Mouse (Mus musculus) kidney, postnatal 4 days (tissue): ENCODE results near the gene Syne2.
A peak's percentile ranks its signal among the peaks of the same experiment; 100 is the strongest.

ENCODE experiments used
- DNase-seq, 2 experiments: peaks; one replicate each; pipeline ENCODE4 v3.0.0; 2021; ENCODE audit warnings: mixed read lengths in 2 of 2

The Syne2 gene

DNA sequence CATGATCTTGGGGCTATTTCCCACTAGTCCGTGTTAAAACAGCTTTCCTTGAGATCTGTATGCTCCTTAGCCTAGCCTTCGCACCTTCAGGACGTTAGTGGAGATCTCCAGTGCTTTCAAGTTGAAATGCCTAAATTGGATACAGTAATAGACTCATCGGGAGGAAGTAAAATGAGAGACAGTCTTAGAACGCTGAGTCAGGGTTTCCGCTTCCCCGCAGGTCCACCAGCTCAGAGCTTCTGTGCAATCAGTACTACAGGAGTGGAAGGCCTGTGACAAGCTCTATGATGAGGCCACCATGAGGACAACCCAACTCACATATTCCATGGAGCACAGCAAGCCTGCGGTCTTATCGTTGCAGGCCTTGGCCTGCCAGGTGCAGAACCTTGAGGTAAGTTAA, 233.9 kb downstream of the Syne2 start:
- no peak for DNase-seq

DNA sequence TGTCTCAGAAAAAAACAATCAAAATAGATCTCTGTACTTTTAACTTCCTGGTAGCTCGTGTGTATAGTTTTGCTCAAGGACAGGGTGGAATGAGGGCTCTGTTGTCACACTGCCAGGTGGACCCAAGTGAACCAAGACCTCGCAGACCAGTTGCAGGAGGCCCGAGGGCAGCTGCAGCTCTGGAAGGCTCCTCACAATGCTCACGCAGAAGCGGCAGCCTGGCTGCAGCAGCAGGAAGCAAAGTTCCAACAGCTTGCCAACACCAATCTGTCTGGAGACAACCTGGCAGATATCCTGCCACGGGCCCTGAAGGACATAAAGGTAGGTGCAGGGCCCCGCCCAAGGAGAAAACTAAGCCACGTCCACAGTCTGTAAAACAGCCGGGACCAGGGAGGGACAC, 236.7 kb downstream of the Syne2 start:
- DNase-seq: no peak

DNA sequence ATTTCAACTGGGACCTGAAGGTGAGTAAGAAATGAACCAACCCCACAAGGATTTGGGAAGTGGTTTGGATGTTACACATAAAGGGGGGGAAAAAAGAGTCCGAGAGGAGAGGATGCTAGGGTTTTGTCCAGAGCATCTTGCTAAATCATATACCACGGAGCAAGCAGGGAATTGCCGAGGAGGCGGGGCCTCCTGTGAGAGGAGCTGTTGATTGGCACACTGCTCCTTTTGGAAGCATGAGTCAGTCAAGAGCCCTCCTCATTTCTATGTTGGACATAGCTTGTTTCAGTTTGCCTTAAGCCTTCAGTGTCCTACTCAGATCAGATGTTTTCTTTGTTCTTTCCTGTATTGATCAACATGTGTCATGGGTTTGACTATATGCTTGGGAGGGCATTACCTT, 245.1 kb downstream of the Syne2 start:
- DNase-seq: no peak

DNA sequence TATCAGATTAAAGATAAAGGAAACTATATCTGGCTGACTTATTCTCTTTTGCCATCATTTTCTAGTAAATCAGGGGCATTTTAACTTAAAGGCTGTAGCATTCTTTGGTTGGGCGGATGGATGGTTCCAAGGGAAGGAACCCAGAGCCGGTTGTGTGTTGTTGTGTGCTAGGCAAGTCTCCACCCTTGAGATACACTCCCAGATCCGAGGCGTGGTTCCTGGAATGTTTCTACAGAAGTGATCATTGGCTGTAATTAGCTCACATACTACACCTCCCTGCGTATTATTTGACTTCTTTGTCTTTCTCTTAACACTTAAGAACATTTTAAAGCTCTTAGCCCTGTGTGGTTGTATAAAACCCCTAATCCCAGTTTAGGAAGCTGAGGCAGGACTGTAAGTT, 252.5 kb downstream of the Syne2 start:
- no peak for DNase-seq

DNA sequence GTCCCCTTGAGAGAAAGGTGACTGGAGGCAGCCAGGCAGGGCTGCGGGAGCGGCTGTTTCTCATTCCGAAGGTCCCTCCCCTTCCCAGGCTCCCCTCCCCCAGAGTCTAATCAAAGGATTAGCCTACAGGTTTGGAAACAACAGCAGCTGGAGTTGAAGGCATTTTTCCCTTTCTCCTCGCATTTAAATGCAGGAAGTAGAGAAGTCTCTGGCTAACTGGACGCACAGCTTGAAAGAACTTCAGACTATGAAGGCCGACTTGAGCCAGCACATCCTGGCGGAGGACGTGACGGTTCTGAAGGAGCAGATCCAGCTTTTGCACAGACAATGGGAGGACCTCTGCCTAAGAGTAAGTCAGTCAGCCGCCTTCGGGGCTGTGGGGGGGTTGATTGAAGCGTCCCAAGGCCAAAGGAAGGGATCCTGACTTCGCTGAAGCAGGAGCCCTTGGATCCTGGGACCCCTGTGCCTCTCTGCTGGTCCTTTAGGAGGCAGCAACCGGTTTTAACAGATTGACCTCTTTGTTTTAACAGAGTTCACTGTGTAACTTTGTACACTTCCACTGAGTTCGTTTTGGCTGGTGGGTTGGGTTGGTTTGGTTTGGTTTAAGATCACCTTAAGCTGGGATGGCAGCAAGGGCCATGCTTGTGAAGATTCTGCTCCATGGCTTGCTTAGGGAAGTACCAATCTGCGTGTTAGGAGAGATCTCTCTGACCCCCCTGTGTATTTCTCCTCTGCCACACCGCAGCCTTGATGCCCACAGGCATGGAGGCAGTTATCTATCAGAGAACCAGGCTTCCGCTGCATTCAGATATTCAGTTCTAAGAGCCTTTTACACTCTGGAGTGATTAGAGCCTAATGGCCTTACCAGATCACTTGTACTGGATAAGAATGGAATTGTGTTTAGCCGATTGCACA, 254.3 kb downstream of the Syne2 start:
- peak; percentile 43 to 61 for DNase-seq

DNA sequence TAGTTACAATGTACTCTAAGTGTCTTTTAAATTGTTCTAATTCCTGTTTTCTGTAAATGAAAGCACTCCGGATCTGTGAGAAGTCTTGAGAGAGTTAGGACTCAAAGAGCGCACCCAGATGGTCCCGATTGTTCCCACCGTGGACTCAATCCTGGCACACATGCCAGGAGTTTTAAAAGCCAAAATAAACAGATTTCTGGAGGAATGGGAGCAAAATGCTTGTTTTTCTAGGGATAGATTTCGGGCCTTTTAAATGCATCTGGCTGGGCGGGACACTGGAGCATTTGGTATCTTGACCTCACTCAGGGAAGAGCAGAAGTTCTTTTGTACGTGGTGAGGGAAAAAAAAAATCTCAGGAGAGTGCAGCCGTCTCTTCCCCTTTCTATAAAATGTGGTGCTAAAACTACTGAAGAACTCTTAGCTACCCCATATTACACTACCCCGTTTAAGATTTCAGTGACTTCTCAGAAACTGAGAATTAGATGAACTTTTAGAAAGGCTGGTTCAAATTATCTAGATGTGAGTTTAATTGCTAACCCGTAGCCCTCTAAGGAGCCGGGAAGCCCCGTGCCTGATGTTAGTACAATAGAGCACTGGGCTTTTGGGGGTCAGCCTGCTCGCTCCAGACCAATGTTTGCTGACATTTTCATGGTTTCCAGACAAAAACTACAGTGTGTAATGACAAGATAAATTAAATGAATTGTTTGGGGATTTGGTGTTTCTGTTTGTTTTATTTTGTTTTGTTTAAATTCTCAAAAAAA, 255.3 kb downstream of the Syne2 start:
- no peak for DNase-seq

DNA sequence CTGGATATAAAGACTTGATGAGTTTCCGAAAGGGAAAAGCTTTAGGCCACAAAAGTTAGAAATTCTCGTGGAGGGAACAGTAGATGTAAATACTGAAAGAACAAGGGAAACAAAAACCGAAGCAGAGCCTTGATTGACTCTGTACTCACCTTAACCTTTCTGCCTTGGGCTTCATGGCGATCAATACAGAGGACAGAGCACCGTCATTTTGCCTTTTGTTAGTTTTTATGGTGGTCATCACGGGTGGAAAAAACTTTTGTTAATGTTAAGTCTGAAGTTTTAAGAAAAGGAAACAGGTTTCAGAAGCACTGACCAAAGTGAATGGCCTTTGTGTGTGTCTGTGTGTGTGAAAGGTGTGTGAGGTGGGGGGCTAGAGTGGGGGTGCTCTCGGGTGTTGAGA, 256.0 kb downstream of the Syne2 start:
- DNase-seq: no peak

DNA sequence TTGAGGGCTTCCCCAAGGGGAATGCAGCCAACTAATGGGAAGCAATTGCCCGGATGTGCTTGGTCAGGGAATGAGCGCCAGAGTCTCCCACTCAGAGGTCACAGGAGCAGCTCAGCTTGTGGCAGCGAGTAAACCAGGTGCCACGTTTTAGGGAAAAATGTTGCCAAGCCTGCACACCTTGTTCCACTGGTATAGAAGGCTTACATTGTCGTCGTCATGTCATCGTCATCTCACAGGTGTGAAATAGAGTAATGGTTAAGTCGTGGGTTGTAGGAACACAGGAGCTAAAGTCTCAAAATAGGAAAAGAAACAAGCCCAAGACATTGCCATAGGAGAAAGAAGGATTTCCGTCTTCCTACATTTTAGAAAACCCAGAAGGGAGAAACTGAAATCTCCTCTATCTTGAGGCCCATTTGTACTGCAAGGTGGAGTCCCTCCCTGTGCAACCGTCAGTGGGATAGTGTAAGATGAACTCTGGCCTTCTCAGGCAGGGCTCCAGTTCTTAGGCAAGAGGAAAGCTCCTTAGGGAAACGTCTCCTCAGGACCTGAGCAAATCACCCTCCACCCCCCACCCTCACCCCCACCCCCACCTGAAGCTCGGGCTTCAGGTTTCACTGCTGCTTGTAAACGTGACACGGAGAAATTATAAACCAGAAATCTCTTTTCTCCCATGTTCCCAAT, 263.1 kb downstream of the Syne2 start:
- no peak for DNase-seq

DNA sequence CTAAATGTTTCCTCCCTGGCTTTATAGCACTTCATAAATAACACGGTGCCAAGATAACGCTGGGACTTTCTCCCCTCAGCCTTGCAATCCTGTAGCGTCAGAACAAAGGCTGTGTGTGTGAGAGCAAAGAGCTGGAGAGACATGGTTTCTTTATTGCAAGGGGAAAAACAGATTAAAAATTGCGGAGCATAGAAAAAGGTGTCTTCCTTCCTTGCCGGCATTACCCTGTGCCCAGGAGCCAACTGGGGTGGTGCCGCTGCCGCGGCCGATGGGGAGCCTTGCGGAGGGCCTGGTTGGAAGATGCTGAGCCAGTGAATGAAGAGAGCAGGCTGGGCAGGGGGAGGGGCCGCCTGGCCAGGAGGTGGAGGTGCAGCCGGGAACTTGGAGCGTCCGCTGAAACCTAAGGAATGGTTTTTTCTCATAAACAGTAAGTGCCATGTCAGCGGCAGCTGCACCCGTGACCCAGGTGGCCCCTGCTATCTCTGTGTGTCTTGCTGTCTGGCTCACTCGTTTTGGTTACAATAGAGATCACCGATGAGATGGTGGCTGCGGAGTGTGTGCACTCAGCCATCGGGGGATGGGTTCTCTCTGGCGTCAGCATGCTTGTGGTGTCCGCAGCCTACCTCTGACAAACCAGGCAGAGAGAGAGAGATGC, 263.8 kb downstream of the Syne2 start:
- DNase-seq: peak; percentile 42 to 59

DNA sequence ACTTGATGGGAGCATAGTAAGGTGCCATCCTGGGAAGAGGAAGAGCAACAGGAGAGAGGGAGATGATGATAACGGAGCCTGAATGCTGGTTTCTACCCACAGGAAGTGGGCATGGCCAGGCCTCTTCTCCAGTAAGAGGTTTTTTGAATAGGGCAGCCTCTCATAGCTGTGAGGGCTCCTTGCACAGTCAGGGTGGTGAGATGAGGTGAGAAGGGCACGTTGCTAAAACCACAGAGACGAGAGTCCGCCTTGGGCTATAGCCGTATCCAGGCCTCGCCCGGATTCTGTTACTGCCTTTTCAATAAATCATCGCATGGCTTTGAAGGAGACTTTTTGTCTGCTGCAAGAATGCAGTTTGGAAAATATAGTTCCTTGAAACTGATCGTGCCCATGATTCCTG, 267.1 kb downstream of the Syne2 start:
- no peak for DNase-seq

DNA sequence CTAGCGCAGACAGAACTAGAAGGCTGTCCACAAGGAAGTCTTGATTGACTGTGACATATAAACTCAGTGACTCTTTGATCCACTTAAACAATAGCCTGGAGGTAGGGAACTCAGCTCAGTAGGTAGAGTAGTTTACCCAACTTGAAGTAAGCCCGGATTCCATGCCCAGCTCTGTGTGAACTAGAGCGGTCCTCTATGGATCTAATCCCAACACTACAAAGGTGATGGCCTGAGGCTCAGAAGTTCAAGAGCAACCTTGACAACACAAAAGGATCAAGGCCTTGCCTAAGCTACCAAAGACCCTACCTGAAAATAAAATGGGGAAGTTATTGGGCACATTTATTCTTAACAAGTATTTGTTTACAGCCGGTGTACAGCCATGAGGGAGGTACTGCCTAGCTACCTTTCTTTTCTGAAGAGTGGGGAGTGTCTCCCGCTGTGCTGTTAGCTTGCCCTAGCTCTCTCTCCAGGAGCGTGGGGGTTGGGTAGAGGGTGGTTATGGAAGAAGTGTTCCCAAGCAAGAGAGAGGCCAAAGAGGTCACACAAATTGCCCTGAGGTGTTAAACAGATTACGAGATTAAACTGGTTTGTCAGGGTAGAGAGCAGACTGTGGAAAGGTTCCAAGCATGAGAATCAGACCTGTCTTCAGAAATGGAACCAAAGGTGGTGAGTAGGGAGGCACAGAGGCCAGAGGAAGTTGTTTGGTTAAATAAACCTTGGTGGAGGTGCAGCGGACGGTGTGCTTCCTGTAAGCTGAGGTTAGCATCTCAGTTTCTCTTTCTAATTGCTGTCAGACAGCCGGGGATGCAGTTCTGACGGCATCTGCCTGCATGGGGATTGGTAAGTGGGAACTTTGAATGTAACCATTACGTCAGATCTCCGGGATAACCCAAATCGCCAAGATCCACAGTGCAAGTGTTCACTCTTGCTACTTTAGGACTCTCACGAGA, 268.3 kb downstream of the Syne2 start:
- DNase-seq: peak in 1 of 2 experiments; percentile 28

DNA sequence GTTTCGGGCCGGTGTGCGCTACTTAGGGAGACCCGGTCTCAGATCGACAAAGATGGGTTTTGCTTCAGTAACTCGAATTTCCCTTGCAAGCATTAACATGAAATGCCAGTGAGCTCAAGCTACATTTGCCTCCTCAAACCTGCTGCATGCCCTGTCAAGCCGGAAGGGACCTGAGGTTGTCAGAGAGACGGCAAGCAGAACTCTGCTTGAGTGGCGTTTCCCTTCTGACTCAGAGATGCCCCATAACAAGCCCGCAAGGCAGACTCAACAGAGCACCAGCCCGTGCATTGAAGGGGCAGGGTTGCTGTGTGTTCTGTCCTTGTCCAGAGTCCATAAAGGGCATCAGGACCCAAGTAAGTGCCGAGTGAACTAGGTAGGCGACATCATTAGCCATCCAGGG, 269.1 kb downstream of the Syne2 start:
- DNase-seq: no peak

DNA sequence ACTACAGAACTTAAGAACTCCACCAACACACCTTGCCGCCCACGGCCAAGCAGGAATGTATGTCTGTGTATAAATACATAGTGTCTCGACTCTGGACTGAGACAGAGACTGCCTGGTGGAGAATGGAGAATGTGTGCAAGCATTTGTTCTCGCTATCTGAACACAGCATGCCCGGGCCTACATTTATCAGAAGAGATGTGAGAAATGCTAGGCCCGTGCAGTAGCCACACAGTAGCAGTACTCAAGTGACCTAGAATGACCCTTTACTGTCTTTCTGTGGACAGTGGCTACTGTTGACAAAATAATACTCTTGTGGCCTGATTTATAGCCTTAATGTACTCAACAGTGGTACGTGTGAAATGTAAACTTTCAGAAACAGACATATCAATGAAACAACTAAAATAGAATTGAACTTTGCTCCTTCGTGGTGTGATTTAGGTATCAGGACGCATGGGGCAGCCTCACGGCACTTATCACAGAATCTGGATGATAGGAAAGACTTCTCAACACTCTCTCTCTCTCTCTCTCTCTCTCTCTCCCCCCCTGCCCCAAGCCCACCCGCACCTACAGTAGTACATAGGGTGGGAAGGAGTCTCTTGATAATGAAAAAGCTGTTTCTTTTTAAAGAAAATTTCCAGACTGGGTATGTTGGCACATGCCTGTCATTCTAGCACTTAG, 275.0 kb downstream of the Syne2 start:
- DNase-seq: no peak

DNA sequence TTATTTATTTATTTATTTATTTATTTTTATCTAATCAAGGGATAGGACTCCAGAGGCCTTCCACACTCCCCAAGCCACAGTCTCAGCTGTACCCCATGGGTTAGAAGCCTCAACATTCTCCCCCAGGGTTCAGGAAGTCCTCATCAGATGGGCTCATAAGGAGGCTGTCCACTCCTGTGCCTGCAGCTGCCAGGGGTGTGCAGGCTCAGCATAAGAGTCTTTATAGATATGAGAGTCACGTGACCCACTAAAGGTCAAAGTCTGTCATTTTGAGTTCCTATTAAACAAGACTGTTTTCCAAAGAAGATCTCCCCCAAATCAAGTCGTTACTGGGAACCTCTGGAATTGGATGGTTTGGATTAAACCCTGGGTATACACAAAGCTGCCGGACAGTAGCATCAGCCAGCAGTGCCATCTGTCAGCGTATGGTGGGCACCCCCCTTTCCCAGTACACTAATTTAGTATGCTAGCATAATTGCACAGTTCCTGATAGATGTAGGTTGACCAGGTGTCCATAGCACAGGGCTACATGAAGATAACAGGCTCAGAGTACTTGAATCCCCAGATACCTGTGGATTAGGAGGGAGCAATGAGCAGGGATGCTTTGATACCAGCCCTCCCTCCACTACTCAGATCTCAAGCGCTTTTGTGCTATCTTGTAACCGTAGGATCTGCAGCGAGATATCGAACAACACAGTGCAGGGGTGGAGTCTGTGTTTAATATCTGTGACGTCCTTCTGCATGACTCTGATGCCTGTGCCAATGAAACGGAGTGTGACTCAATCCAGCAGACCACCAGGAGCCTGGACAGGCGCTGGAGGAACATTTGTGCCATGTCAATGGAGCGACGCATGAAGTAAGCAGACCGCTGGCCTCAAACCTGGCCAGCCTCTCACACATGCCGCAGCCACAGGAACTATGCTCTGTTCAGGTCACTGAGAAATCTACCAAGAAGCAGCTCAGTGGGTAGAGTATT, 276.0 kb downstream of the Syne2 start:
- no peak for DNase-seq

DNA sequence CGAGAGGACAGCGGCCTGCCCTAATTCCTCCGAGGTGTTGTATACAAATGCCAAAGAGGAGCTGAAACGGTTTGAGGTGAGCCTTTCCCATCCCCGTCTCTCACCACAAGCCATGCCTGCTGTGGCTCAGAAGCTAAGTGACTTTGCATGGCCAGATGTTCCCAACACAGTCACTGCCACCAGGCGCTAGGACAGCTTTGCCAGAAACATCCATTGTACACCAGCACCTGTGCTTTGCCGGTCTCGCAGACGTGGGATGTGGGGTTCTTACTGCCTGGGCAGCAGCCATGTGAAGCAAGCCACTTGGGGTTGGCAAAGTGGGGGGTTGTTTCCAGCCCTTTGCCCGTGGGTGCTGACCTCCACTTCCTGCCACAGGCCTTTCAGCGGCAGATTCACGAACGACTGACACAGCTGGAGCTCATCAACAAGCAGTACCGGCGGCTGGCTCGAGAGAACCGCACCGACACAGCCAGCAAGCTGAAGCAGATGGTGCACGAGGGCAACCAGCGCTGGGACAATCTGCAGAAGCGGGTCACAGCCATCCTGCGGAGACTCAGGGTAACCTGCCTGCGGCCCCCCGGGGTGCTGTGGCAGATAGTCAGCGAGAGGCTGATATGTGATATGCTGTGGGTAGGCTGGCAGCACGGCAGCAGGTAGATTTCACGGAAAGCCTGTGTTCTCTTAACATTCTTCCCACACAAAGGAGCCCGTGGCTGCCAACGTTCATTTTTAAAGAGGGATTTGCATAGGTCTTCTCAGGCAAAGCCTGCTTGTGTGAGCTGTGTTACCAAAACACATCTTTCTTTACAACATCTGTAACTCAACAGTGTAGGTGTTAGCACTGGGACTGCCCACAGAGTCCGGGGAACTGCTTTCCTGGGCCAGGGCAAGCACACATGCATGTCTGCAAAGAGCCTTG, 277.4 kb downstream of the Syne2 start:
- peak; percentile 42 to 54 for DNase-seq

DNA sequence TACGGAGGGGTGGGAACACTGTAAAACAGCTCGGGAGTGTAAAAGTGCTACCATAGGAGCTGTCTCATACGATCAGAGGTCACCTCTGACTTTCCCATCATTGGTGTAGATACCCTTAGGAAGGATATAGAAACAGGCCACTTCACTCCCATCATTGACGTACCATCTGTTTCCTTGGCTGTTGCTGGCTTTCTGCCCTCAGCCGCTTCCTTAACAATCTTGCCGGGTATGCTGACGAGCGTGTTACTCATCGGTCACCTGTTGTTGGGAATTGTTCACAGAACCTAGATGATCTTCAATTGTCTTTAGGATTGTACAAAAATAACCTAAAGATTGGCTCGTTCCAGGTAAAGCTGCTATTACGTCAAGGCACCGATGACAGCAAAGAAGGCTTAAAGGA, 284.7 kb downstream of the Syne2 start:
- no peak for DNase-seq

DNA sequence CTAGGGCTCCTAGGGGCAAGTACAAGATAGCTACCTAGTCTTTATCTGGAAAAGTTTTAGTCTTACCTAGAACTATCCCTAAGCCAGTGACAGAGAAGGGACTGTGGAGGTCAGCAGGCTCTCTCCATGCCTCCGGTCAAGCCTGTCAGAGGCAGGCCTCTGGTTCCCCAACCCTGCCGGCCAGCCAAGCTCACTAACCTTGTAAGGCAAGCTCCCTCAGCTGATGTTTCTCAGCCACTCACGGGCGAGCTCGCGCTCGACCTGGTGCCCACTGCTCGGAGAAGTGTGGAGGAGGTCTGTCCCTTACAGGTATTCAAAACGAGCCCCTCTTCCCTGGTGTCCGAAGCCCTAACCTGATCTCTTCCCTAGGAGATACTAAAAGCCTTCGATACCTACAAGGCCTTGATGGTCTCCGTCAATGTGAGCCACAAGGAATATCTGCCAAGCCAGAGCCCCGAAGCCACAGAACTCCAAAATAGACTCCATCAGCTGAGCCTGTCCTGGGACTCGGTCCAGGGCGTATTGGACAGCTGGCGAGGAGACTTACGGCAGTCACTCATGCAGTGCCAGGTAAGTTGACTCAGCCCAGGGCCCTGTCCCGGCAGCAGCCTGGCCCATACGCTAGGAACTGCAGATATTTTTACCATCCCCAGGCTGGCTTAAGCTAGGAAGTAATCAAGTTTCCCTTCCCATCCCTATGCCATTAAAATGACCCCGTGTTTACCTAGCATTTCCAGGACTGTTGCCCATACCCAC, 286.8 kb downstream of the Syne2 start:
- DNase-seq: no peak
